Mouse (Mus musculus): ENCODE data around the gene Bmp3. TPM values are rescaled to one million over a fixed set of nuclear protein-coding genes. Genes with fewer than 3 reads are reported as not detected.
A peak's percentile ranks its signal among the peaks of the same experiment; 100 is the strongest.

Gene Bmp3
- polyA plus RNA-seq, 1 experiment = 11.5 TPM

DNA sequence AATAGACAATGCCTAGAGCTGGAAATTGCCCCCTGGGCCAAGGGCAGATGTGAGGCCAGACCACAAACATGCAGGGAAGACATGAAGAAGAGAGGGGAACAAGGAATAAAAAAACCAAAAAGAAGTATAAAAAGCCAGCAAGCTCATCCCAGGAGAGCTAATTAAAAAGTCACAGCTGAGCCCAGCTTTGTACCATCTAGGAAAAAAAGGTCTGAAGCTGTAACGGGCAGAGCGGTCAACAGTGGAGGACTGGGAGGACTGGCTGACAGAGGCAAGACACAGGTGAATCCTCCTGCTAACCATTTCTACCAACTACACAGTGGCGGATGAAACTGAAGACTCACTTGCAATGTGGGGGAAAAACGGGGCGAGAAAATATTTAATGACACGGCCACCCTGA, 19.9 kb upstream of the Bmp3 start:
- Histone ChIP-seq H3K27ac (ENCODE audit: insufficient read depth, low read depth, low read length) (no peak overlapping the region), H3K4me1 (ENCODE audit: control insufficient read depth, insufficient read depth, insufficient read length, low read length) (peaks cover 5% of the 10 kb centered on the region), H3K27me3 (ENCODE audit: control insufficient read depth, insufficient read depth, low read length) (no peaks in the 10 kb centered on the region), H3K4me3 (ENCODE audit: low read depth, low read length) (no peak overlapping the region), H3K36me3 (ENCODE audit: control insufficient read depth, insufficient read depth, low read length) (no peaks in the 10 kb centered on the region)
- 95% methylated on average over 6 of the region's 6 CpGs for WGBS
- TF ChIP-seq POLR2A (IDR thresholded peaks at IDR 0.05; ENCODE audit: low read depth, low read length) = no peak
- TF ChIP-seq CTCF (IDR thresholded peaks at IDR 0.05; ENCODE audit: extremely low read depth, insufficient read length, insufficient replicate concordance, low read depth, low read length) = no peak

DNA sequence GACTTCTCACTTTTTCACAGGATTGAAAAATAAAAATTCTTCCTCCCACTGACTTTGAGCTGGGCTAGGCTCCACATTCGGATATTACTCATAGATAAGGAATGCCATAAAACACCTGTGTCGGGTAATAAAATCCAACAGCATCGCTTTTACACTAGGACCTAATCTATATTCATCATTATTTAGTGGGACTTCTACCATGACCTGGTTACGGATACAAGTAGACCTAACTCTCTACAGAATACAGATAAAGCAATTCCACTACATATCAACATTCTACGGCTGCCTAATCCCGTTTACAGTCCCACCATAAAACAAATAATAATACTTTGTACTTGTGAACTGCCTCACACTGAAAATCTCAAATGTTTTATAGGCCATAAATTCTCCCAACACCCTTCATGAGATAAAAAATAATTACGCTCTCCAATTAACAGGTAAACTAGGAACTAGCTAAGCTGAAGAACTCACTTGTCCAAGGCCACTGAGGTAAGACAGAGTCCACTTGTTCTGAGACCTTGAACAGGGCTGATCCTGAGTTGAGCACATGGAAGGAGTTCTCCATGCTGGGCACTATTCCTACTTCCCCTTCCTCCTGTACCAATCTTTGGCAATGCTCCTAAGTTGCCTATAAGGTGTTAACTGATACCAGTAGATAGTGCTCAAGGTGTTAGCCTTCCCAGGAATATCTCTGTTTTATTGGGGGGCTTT, 11.5 kb upstream of the Bmp3 start:
- TF ChIP-seq POLR2A (IDR thresholded peaks at IDR 0.05; ENCODE audit: low read depth, low read length) (no peak), CTCF (IDR thresholded peaks at IDR 0.05; ENCODE audit: extremely low read depth, insufficient read length, insufficient replicate concordance, low read depth, low read length) (no peak)
- H3K27me3 ChIP-seq (ENCODE audit: control insufficient read depth, insufficient read depth, low read length) = no peaks in the 10 kb centered on the region
- H3K4me3 ChIP-seq (ENCODE audit: low read depth, low read length) = no peak overlapping the region
- WGBS = 30% methylated on average over 7 of the region's 7 CpGs
- peaks cover 21% of the 10 kb centered on the region for H3K4me1 ChIP-seq (ENCODE audit: control insufficient read depth, insufficient read depth, insufficient read length, low read length)
- no peaks in the 10 kb centered on the region for H3K36me3 ChIP-seq (ENCODE audit: control insufficient read depth, insufficient read depth, low read length)
- peak overlapping the region; percentile 83 for H3K27ac ChIP-seq (ENCODE audit: insufficient read depth, low read depth, low read length)

DNA sequence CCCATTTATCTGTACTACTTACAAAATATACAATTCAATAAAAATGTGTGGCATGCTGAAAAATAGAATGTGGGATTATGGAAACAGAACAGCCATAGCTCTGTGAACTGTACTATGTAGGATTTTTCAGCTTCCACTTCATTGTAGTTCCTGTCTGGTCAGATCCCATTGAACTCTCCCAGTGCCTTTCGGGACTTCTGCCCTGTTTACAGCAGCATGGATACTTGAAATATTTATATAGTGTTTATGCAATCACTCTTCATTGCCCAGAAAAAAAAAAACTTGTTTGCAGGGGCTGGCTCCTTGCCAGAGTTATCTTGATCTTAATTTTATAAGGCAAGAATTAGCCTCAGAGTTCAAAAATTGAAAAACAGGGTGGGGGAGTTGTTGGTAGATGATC, 9.6 kb upstream of the Bmp3 start:
- peaks cover 18% of the 10 kb centered on the region for H3K4me1 ChIP-seq (ENCODE audit: control insufficient read depth, insufficient read depth, insufficient read length, low read length)
- 11% methylated on average over 1 of the region's 1 CpGs for WGBS
- H3K36me3 ChIP-seq (ENCODE audit: control insufficient read depth, insufficient read depth, low read length) = no peaks in the 10 kb centered on the region
- 0 out of 2 replicates have a peak overlapping the region, but pooled peaks have one; percentile 18 for H3K27ac ChIP-seq (ENCODE audit: insufficient read depth, low read depth, low read length)
- no peak for TF ChIP-seq POLR2A (IDR thresholded peaks at IDR 0.05; ENCODE audit: low read depth, low read length)
- no peak for TF ChIP-seq CTCF (IDR thresholded peaks at IDR 0.05; ENCODE audit: extremely low read depth, insufficient read length, insufficient replicate concordance, low read depth, low read length)
- H3K27me3 ChIP-seq (ENCODE audit: control insufficient read depth, insufficient read depth, low read length) = no peaks in the 10 kb centered on the region
- no peak overlapping the region for H3K4me3 ChIP-seq (ENCODE audit: low read depth, low read length)

DNA sequence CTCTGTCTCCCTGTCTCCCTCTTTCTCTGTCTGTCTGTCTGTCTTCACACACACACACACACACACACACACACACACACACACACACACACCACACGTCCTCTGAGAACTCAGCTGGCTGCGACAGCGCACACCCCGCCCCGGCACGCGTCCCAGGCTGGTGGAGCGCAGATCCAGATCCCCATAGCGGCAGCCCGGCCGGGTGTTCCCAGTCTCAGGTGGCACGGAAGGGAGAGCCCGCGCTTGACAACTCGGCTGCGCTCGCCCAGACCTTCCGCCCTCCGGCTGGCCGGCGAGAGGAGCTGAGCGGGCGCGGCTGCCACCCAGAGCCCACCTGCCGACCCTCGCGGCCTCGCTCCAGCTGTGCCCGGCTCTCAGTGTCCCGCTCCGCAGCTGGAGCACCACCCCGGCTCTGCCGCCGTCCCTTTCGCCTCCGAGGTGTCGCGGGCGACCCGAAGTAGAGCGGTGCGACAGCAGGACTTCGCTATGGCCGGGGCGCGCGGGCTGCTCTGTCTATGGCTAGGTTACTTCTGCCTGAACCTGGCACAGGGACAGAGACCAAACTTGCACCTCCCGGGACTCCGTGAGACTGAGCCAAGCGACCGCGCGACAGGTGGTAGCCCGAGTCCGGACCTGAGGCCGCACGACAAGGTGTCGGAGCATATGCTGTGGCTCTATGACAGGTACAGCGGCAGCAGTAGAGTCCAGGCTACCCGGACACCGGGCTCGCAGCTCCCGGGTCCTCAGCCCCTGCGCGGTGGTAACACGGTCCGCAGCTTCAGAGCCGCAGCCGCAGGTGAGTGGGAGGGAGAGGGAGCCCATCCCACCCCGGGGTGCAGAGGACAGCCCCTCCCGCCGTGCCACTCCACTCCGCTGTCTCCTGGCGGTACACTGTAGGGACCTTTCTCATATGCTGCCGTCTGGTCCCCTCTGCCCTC, 681 bp downstream of the Bmp3 start:
- Histone ChIP-seq H3K36me3 (ENCODE audit: control insufficient read depth, insufficient read depth, low read length) (no peaks in the 10 kb centered on the region), H3K27ac (ENCODE audit: insufficient read depth, low read depth, low read length) (peak overlapping the region; percentile 42), H3K4me1 (ENCODE audit: control insufficient read depth, insufficient read depth, insufficient read length, low read length) (peaks cover 8% of the 10 kb centered on the region), H3K27me3 (ENCODE audit: control insufficient read depth, insufficient read depth, low read length) (no peaks in the 10 kb centered on the region), H3K4me3 (ENCODE audit: low read depth, low read length) (peak overlapping the region; percentile 83)
- WGBS = 2% methylated on average over 75 of the region's 75 CpGs
- TF ChIP-seq CTCF (IDR thresholded peaks at IDR 0.05; ENCODE audit: extremely low read depth, insufficient read length, insufficient replicate concordance, low read depth, low read length) (no peak), POLR2A (IDR thresholded peaks at IDR 0.05; ENCODE audit: low read depth, low read length) (no peak)

DNA sequence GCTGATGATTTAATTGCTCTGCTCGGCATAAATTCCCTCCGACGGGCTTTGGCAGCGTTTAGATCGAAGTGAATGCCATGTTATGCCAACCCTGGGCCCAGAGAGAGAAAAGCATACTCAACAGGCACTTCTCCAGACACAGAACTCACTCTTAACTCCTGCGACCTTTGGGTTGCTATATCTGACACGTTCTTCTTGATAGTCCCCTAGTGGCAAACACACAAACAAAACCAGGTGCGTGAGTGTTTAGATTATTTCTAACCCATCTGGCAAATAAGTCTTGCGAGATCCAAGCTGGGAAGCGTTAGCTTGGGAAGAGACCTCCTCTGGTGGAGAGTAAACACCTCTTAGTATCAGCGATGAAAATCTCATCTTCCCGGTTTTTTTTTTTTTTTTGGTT, 1.5 kb downstream of the Bmp3 start:
- 2% methylated on average over 12 of the region's 12 CpGs for WGBS
- Histone ChIP-seq H3K27ac (ENCODE audit: insufficient read depth, low read depth, low read length) (peak overlapping the region; percentile 42; the same call in 1 of the 2 replicates), H3K4me3 (ENCODE audit: low read depth, low read length) (peak overlapping the region; percentile 83), H3K27me3 (ENCODE audit: control insufficient read depth, insufficient read depth, low read length) (no peaks in the 10 kb centered on the region), H3K4me1 (ENCODE audit: control insufficient read depth, insufficient read depth, insufficient read length, low read length) (peaks cover 8% of the 10 kb centered on the region), H3K36me3 (ENCODE audit: control insufficient read depth, insufficient read depth, low read length) (no peaks in the 10 kb centered on the region)
- TF ChIP-seq POLR2A (IDR thresholded peaks at IDR 0.05; ENCODE audit: low read depth, low read length) (no peak), CTCF (IDR thresholded peaks at IDR 0.05; ENCODE audit: extremely low read depth, insufficient read length, insufficient replicate concordance, low read depth, low read length) (no peak)

DNA sequence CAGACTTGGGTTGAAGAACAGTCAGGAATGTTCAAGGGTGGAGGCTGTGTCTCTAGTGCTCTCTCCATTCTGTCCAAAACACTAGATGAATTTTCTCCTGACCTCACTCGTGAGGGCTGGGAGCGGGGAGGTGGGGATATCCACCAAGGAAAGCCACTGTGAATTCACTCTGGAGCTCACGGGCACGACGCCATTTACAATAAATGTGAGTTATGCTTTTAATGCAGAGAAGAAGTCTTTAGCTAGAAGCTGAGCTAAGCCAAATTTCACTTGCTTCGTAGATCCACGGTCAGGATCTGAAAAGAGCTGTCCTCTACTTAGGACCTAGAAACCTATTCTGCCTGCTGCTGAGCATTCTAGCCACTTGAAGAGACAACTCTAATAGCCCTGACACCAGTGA, 2.1 kb downstream of the Bmp3 start:
- peaks cover 8% of the 10 kb centered on the region for H3K4me1 ChIP-seq (ENCODE audit: control insufficient read depth, insufficient read depth, insufficient read length, low read length)
- no peak for TF ChIP-seq POLR2A (IDR thresholded peaks at IDR 0.05; ENCODE audit: low read depth, low read length)
- TF ChIP-seq CTCF (IDR thresholded peaks at IDR 0.05; ENCODE audit: extremely low read depth, insufficient read length, insufficient replicate concordance, low read depth, low read length) = no peak
- H3K4me3 ChIP-seq (ENCODE audit: low read depth, low read length) = peak overlapping the region; percentile 30
- peaks cover 1% of the 10 kb centered on the region; the same call in 1 of the 2 replicates for H3K36me3 ChIP-seq (ENCODE audit: control insufficient read depth, insufficient read depth, low read length)
- WGBS = 47% methylated on average over 7 of the region's 7 CpGs
- H3K27me3 ChIP-seq (ENCODE audit: control insufficient read depth, insufficient read depth, low read length) = no peaks in the 10 kb centered on the region
- no peak overlapping the region for H3K27ac ChIP-seq (ENCODE audit: insufficient read depth, low read depth, low read length)

DNA sequence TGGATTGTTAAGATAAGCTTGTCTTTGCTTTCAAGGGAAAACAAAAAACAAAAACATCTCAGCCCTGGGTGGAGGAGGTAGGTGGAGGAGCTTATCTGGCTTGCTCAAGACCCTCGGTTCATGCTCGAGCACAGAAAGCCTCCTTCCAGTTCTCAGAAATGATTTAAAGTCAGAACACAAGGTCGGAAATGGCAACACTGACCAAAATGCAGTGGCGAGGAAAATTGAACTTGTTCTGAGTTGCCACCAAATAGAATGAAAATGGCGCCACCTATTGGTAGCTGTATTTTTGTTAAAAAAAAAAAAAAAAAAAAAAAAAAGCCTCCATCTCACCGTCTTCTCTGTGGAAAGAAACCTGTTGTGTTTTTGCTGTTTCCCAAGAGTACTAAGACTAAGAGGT, 9.7 kb downstream of the Bmp3 start:
- TF ChIP-seq POLR2A (IDR thresholded peaks at IDR 0.05; ENCODE audit: low read depth, low read length) (no peak), CTCF (IDR thresholded peaks at IDR 0.05; ENCODE audit: extremely low read depth, insufficient read length, insufficient replicate concordance, low read depth, low read length) (no peak)
- H3K27me3 ChIP-seq (ENCODE audit: control insufficient read depth, insufficient read depth, low read length) = no peaks in the 10 kb centered on the region
- WGBS = 1% methylated on average over 6 of the region's 6 CpGs
- no peak overlapping the region for H3K4me3 ChIP-seq (ENCODE audit: low read depth, low read length)
- peaks cover 3% of the 10 kb centered on the region; the same call in 1 of the 2 replicates for H3K4me1 ChIP-seq (ENCODE audit: control insufficient read depth, insufficient read depth, insufficient read length, low read length)
- H3K36me3 ChIP-seq (ENCODE audit: control insufficient read depth, insufficient read depth, low read length) = peaks cover 5% of the 10 kb centered on the region; the same call in 1 of the 2 replicates
- H3K27ac ChIP-seq (ENCODE audit: insufficient read depth, low read depth, low read length) = no peak overlapping the region
